Mouse (Mus musculus) heart, embryonic 10.5 days (tissue): ENCODE results near the gene Gli1. TPM values are rescaled to one million over a fixed set of nuclear protein-coding genes. Genes with fewer than 3 reads are reported as not detected.

ENCODE experiments used
- DNase-seq: peaks from one replicate; pipeline ENCODE4 v3.0.0-alpha.2; 2017; ENCODE audit warnings: low spot score
- H3K27ac ChIP-seq: fragments of 300-500 bp; sonication (generic); 2 replicates; pipeline ENCODE4 v1.5.1; 2016; ENCODE audit warnings: mild to moderate bottlenecking
- H3K27me3 ChIP-seq: fragments of 300-500 bp; sonication (generic); 2 replicates; pipeline ENCODE4 v1.6.1; 2016; ENCODE audit warnings: mild to moderate bottlenecking; ENCODE audit not compliant: poor library complexity, insufficient read depth, severe bottlenecking
- H3K36me3 ChIP-seq: fragments of 300-500 bp; sonication (generic); 2 replicates; pipeline ENCODE4 v1.6.1; 2016; ENCODE audit warnings: mild to moderate bottlenecking, moderate library complexity
- H3K4me1 ChIP-seq: fragments of 300-500 bp; sonication (generic); 2 replicates; pipeline ENCODE4 v1.6.1; 2016; ENCODE audit warnings: mild to moderate bottlenecking
- H3K4me3 ChIP-seq: fragments of 300-500 bp; sonication (generic); 2 replicates; pipeline ENCODE4 v1.5.1; 2016; ENCODE audit warnings: mild to moderate bottlenecking, moderate library complexity
- H3K9me3 ChIP-seq: fragments of 300-500 bp; sonication (generic); 2 replicates; pipeline ENCODE4 v1.6.1; 2016; ENCODE audit warnings: mild to moderate bottlenecking, moderate library complexity
- WGBS: fragments of 180-500 bp; shearing (Covaris S2); methylation state at CpG from one replicate; pipeline ENCODE4 v1.1.7; 2016; 5-methylcytosine and 5-hydroxymethylcytosine counted together
- polyA plus RNA-seq: library from polyadenylated mRNA; unstranded; fragments of >200 nt; fragmentation: Nextera tagmentation; extraction: Ambion mirVana; gene quantifications from 2 replicates; pipeline ENCODE4 v1.2.1, GENCODE M21; 2016

The Gli1 gene
- polyA plus RNA-seq, 1 experiment from 2014 or later: 4.8 TPM

- Histone ChIP-seq H3K4me3 (no peak within 1 kb of the TSS), H3K27me3 (peaks cover 22% of the 10 kb centered on the region), H3K4me1 (peaks cover 19% of the 10 kb centered on the region), H3K9me3 (no peaks in the 10 kb centered on the region), H3K27ac (no peak within 1 kb of the TSS), H3K36me3 (no peaks in the 10 kb centered on the region)
- DNase-seq: peak; percentile 69
- WGBS: 83% methylated on average over 18 of the region's 18 CpGs
These were observed 12.4 kb upstream of the Gli1 start, which contains the start of gene Inhbe for GRCm38 (mm10) chr10:127353909-127354895. Inhbe (minus strand) TSS chr10:127354411.

GRCm38 (mm10) chr10:127352766-127353165 is 11.0 kb upstream of the Gli1 start:
- peaks cover 19% of the 10 kb centered on the region for H3K4me1 ChIP-seq
- H3K4me3 ChIP-seq: no peak overlapping the region
- peaks cover 22% of the 10 kb centered on the region for H3K27me3 ChIP-seq
- no peak for DNase-seq
- WGBS: 88% methylated on average over 11 of the region's 11 CpGs
- H3K9me3 ChIP-seq: no peaks in the 10 kb centered on the region
- H3K27ac ChIP-seq: no peak overlapping the region
- no peaks in the 10 kb centered on the region for H3K36me3 ChIP-seq

- H3K36me3 ChIP-seq: no peaks in the 10 kb centered on the region
- no peak overlapping the region for H3K27ac ChIP-seq
- peaks cover 19% of the 10 kb centered on the region for H3K4me1 ChIP-seq
- no peak for DNase-seq
- H3K27me3 ChIP-seq: peaks cover 22% of the 10 kb centered on the region
- WGBS: 92% methylated on average over 9 of the region's 9 CpGs
- no peak overlapping the region for H3K4me3 ChIP-seq
- no peaks in the 10 kb centered on the region for H3K9me3 ChIP-seq
These were observed 10.4 kb upstream of the Gli1 start for GRCm38 (mm10) chr10:127352187-127352586.

DNA sequence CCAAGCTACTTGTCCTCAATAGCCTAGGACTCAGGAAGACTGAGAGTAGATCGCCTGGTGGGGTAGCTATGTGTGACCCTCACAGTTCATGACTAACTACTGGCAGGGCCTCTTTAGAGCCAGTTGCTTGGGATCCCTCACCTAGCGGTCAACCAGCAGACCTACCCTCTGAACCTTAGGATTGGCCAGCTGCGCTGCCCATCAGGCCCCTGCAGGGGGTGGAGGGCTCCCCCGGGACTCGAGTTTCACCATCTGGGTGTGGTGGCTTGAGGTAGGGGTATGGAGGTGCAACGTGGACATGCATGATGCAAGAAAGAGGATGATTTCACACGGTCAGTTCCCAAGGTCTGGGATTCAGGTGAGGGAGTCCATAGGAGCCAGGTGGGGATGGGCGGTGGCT is 9.9 kb upstream of the Gli1 start:
- Histone ChIP-seq H3K9me3 (no peaks in the 10 kb centered on the region), H3K4me1 (peaks cover 19% of the 10 kb centered on the region), H3K4me3 (no peak overlapping the region), H3K36me3 (no peaks in the 10 kb centered on the region), H3K27me3 (peaks cover 22% of the 10 kb centered on the region), H3K27ac (no peak overlapping the region)
- no peak for DNase-seq
- WGBS: 57% methylated on average over 8 of the region's 8 CpGs

GRCm38 (mm10) chr10:127351285-127351595 is 9.5 kb upstream of the Gli1 start:
- Histone ChIP-seq H3K4me1 (peaks cover 19% of the 10 kb centered on the region), H3K27ac (no peak overlapping the region), H3K4me3 (0 out of 2 replicates have a peak overlapping the region, but pooled peaks have one; percentile 46), H3K36me3 (no peaks in the 10 kb centered on the region), H3K27me3 (peaks cover 22% of the 10 kb centered on the region), H3K9me3 (no peaks in the 10 kb centered on the region)
- 77% methylated on average over 8 of the region's 8 CpGs for WGBS
- DNase-seq: no peak

DNA sequence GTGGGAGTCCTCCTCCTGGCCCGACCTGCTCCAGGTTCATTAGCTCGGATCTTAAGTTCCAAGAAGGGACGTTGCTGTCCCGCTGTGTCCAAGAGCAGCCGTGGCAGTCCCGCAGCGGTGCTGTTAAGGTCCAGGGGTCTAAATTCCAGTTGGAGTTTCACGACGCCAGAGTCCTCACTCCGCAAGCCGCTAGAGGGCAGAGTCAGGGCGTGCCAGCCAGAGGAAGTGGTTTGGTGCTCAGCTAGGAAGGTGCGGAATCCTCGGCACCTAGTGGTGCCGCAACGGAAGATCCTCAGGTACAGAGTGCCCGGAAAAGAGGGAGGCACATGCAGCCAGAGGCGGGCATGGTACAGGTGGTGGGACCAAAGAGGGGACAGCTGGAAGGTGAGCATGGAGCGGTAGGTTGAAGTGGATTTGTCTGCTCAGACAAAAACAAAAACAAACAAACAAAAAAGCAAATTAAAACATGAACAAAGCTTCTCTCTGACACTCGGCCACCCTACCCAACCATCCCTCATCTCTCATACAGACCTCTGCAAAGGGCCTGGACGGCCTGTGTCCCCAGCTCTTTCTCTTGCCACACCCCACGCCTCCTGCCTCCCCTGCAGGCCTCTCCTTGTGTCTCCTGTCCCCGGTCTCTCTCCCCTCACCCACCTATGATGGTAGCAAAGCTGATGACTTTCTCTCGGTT is 9.0 kb upstream of the Gli1 start:
- peaks cover 19% of the 10 kb centered on the region for H3K4me1 ChIP-seq
- H3K9me3 ChIP-seq: no peaks in the 10 kb centered on the region
- no peaks in the 10 kb centered on the region for H3K36me3 ChIP-seq
- DNase-seq: peak; percentile 85
- peak overlapping the region; percentile 46 for H3K4me3 ChIP-seq
- peak overlapping the region; percentile 12 for H3K27ac ChIP-seq
- peaks cover 22% of the 10 kb centered on the region for H3K27me3 ChIP-seq
- 11% methylated on average over 24 of the region's 24 CpGs for WGBS

GRCm38 (mm10) chr10:127349810-127350209 is 8.0 kb upstream of the Gli1 start:
- 78% methylated on average over 8 of the region's 8 CpGs for WGBS
- Histone ChIP-seq H3K4me1 (peaks cover 19% of the 10 kb centered on the region), H3K9me3 (no peaks in the 10 kb centered on the region), H3K36me3 (no peaks in the 10 kb centered on the region), H3K27me3 (peaks cover 19% of the 10 kb centered on the region), H3K27ac (no peak overlapping the region), H3K4me3 (no peak overlapping the region)
- no peak for DNase-seq

GRCm38 (mm10) chr10:127348957-127349356 is 7.2 kb upstream of the Gli1 start:
- Histone ChIP-seq H3K27me3 (peaks cover 12% of the 10 kb centered on the region), H3K9me3 (no peaks in the 10 kb centered on the region), H3K36me3 (no peaks in the 10 kb centered on the region), H3K27ac (no peak overlapping the region), H3K4me1 (peaks cover 19% of the 10 kb centered on the region), H3K4me3 (no peak overlapping the region)
- WGBS: 67% methylated on average over 4 of the region's 4 CpGs
- DNase-seq: no peak

- no peak overlapping the region for H3K27ac ChIP-seq
- WGBS: 78% methylated on average over 3 of the region's 3 CpGs
- H3K4me3 ChIP-seq: no peak overlapping the region
- H3K36me3 ChIP-seq: no peaks in the 10 kb centered on the region
- DNase-seq: no peak
- H3K27me3 ChIP-seq: peaks cover 14% of the 10 kb centered on the region; the same call in 1 of the 2 replicates
- H3K9me3 ChIP-seq: no peaks in the 10 kb centered on the region
- peaks cover 26% of the 10 kb centered on the region for H3K4me1 ChIP-seq
These were observed 4.4 kb upstream of the Gli1 start for GRCm38 (mm10) chr10:127346173-127346572.

- no peak overlapping the region for H3K4me3 ChIP-seq
- peaks cover 28% of the 10 kb centered on the region for H3K27me3 ChIP-seq
- DNase-seq: no peak
- no peaks in the 10 kb centered on the region for H3K9me3 ChIP-seq
- 69% methylated on average over 3 of the region's 3 CpGs for WGBS
- H3K36me3 ChIP-seq: no peaks in the 10 kb centered on the region
- no peak overlapping the region for H3K27ac ChIP-seq
- peaks cover 37% of the 10 kb centered on the region for H3K4me1 ChIP-seq
These were observed 1.3 kb upstream of the Gli1 start for GRCm38 (mm10) chr10:127343029-127343428.

- peak overlapping the region; percentile 79 for H3K27ac ChIP-seq
- H3K4me1 ChIP-seq: peaks cover 37% of the 10 kb centered on the region
- peaks cover 45% of the 10 kb centered on the region for H3K27me3 ChIP-seq
- peak overlapping the region; percentile 65 for H3K4me3 ChIP-seq
- no peaks in the 10 kb centered on the region for H3K9me3 ChIP-seq
- DNase-seq: no peak
- 0% methylated on average over 9 of the region's 11 CpGs for WGBS
- H3K36me3 ChIP-seq: no peaks in the 10 kb centered on the region
These were observed 449 bp downstream of the Gli1 start for GRCm38 (mm10) chr10:127341360-127341690.

DNA sequence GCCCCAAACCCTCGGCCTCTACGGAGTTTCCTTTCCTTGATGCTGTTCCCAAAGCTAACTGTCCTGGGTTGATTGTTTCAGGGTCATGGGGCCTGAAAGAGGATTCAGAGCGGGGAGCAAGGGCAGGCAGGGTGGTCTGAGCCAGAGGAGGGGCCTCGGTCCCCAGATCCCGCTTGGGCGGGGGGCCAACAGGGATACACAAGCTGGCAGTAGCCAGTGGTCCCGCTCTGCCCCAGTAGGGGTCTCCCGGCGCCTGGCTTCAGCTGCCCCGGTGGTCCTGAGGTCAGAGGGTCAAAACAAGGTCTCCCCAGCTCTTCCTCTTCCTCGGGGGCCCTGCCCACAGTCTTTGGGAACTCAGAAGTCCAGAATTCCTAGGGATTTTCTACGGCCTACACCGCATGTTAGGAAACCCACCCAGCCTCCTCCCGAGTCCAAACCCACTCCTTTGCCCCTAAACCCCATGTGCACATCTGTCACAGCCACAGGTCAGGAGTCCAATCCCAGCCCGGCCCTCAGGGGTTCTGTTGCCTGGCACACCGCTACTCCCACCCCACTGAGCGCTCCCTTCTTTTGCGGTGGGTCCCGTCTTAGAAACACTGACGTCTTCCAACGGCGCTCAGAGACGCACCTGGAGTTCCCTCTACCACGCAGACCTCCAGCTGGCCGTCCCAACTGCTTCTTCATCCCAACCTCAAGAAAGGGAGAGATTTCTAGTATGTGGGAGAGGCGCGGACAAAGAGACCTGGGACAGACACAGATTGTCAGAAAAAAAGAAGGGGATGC is 1.0 kb downstream of the Gli1 start:
- peaks cover 46% of the 10 kb centered on the region for H3K27me3 ChIP-seq
- H3K4me1 ChIP-seq: peaks cover 37% of the 10 kb centered on the region
- H3K4me3 ChIP-seq: peak overlapping the region; percentile 65
- no peak for DNase-seq
- H3K9me3 ChIP-seq: no peaks in the 10 kb centered on the region
- 1% methylated on average over 27 of the region's 27 CpGs for WGBS
- peak overlapping the region; percentile 79 for H3K27ac ChIP-seq
- no peaks in the 10 kb centered on the region for H3K36me3 ChIP-seq
